Mouse (Mus musculus) forebrain, postnatal 0 days (tissue): ENCODE data around the gene Ggt7. TPM values are rescaled to one million over a fixed set of nuclear protein-coding genes. Genes with fewer than 3 reads are reported as not detected.
"Not testable (repeated sequence)": the region's sequence is repeated elsewhere in the genome, so short reads cannot be mapped to it uniquely, and the experiment has no call there.

Source experiments
- ATAC-seq: fragments of 200-750 bp; cut with Nextera tagmentation; 2 replicates; pipeline ENCODE4 v1.8.0; 2017; ENCODE audit warnings: mild to moderate bottlenecking, moderate library complexity
- DNase-seq: peaks from one replicate; pipeline ENCODE4 v3.0.0-alpha.2; 2015
- H3K27ac ChIP-seq: fragments of 300-500 bp; sonication (generic); 2 replicates; pipeline ENCODE4 v1.5.1; 2014; ENCODE audit warnings: low read depth, mild to moderate bottlenecking, antibody characterized with exemption, low read length, moderate library complexity, mixed read lengths
- H3K27me3 ChIP-seq: fragments of 300-500 bp; sonication (generic); 2 replicates; pipeline ENCODE4 v1.6.1; 2014; ENCODE audit warnings: mild to moderate bottlenecking, low read length, mixed read lengths; ENCODE audit not compliant: insufficient read depth
- H3K36me3 ChIP-seq: fragments of 300-500 bp; sonication (generic); 2 replicates; pipeline ENCODE4 v1.6.1; 2014; ENCODE audit warnings: mild to moderate bottlenecking, moderate library complexity; ENCODE audit not compliant: insufficient read depth
- H3K4me1 ChIP-seq: fragments of 300-500 bp; sonication (generic); 2 replicates; pipeline ENCODE4 v1.6.1; 2014; ENCODE audit warnings: antibody characterized with exemption; ENCODE audit not compliant: insufficient read depth
- H3K4me2 ChIP-seq: fragments of 300-500 bp; sonication (generic); 2 replicates; pipeline ENCODE4 v1.6.1; 2014; ENCODE audit warnings: low read depth, mild to moderate bottlenecking, moderate library complexity
- H3K4me3 ChIP-seq: fragments of 300-500 bp; sonication (generic); 2 replicates; pipeline ENCODE4 v1.5.1; 2014; ENCODE audit warnings: low read depth, low read length, mixed read lengths
- H3K9ac ChIP-seq: fragments of 300-500 bp; sonication (generic); 2 replicates; pipeline ENCODE4 v1.6.1; 2014; ENCODE audit warnings: mild to moderate bottlenecking
- H3K9me3 ChIP-seq: fragments of 300-500 bp; sonication (generic); 2 replicates; pipeline ENCODE4 v1.6.1; 2016; ENCODE audit warnings: low read length
- CTCF ChIP-seq: sonication (generic); IDR thresholded peaks from 2 replicates; pipeline ENCODE4 v1.5.1; 2016; ENCODE audit warnings: antibody characterized with exemption, control low read depth, low read depth
- WGBS: fragments of 180-500 bp; shearing (Covaris S2); extraction: QIAGEN DNeasy Blood & Tissue Kit; methylation state at CpG from one replicate; pipeline ENCODE4 v1.1.7; 2014; 5-methylcytosine and 5-hydroxymethylcytosine counted together
- polyA plus RNA-seq: library from polyadenylated mRNA; unstranded; fragments of >200 nt; fragmentation: Nextera tagmentation; extraction: Ambion mirVana; gene quantifications from 2 replicates; pipeline ENCODE4 v1.2.1, GENCODE M21; 2015
- total RNA-seq: library from RNA; depleted of rRNA; stranded (reverse); fragments of >200 nt; gene quantifications from 2 replicates; pipeline ENCODE4 v1.2.3, GENCODE M21; 2014

Gene Ggt7
- total and polyA plus RNA-seq, 2 experiments from 2014 or later = 85.3 to 137 TPM

GRCm38 (mm10) chr2:155546955-155547354, 28.9 kb upstream of the Ggt7 start:
- Histone ChIP-seq H3K9me3 (no peaks in the 10 kb centered on the region), H3K4me1 (no peaks in the 10 kb centered on the region), H3K9ac (no peak overlapping the region), H3K27me3 (no peaks in the 10 kb centered on the region), H3K36me3 (no peaks in the 10 kb centered on the region; the same call in 1 of the 2 replicates), H3K4me3 (no peak overlapping the region), H3K27ac (no peak overlapping the region), H3K4me2 (no peak overlapping the region)
- DNase-seq (no peak), ATAC-seq (no peak)
- no peak for TF ChIP-seq CTCF
- 76% methylated on average over 1 of the region's 1 CpGs for WGBS

GRCm38 (mm10) chr2:155540822-155541458, 22.9 kb upstream of the Ggt7 start:
- Histone ChIP-seq H3K36me3 (no peaks in the 10 kb centered on the region), H3K27ac (no peak overlapping the region), H3K4me2 (no peak overlapping the region), H3K4me3 (no peak overlapping the region), H3K27me3 (no peaks in the 10 kb centered on the region), H3K9me3 (no peaks in the 10 kb centered on the region), H3K9ac (no peak overlapping the region), H3K4me1 (no peaks in the 10 kb centered on the region)
- TF ChIP-seq CTCF = no peak
- ATAC-seq (no peak), DNase-seq (no peak)
- WGBS = 51% methylated on average over 6 of the region's 6 CpGs

GRCm38 (mm10) chr2:155539696-155540095, 21.7 kb upstream of the Ggt7 start:
- ATAC-seq = no peak

GRCm38 (mm10) chr2:155538463-155539057, 20.5 kb upstream of the Ggt7 start:
- not testable (repeated sequence) for H3K4me3 ChIP-seq, H3K9ac ChIP-seq, H3K4me1 ChIP-seq, H3K36me3 ChIP-seq, ATAC-seq, DNase-seq, H3K4me2 ChIP-seq, H3K9me3 ChIP-seq, H3K27me3 ChIP-seq, H3K27ac ChIP-seq
- 86% methylated on average over 14 of the region's 19 CpGs for WGBS

More at GRCm38 (mm10) chr2:155539696-155540095, 21.7 kb upstream of the Ggt7 start:
- no peaks in the 10 kb centered on the region for H3K27me3 ChIP-seq
- H3K4me3 ChIP-seq = no peak overlapping the region
- DNase-seq = no peak
- TF ChIP-seq CTCF = no peak
- H3K27ac ChIP-seq = no peak overlapping the region
- no peaks in the 10 kb centered on the region for H3K4me1 ChIP-seq
- no peaks in the 10 kb centered on the region for H3K36me3 ChIP-seq
- no peak overlapping the region for H3K4me2 ChIP-seq
- no peaks in the 10 kb centered on the region for H3K9me3 ChIP-seq
- no peak overlapping the region for H3K9ac ChIP-seq

GRCm38 (mm10) chr2:155537761-155538462, 19.9 kb upstream of the Ggt7 start:
- Histone ChIP-seq H3K4me1 (no peaks in the 10 kb centered on the region), H3K27me3 (no peaks in the 10 kb centered on the region), H3K4me2 (no peak overlapping the region), H3K27ac (no peak overlapping the region), H3K4me3 (no peak overlapping the region), H3K36me3 (no peaks in the 10 kb centered on the region), H3K9me3 (no peaks in the 10 kb centered on the region), H3K9ac (no peak overlapping the region)
- DNase-seq (no peak), ATAC-seq (no peak)
- WGBS = 81% methylated on average over 5 of the region's 5 CpGs
- TF ChIP-seq CTCF = no peak

- Histone ChIP-seq H3K9ac (no peak overlapping the region), H3K4me3 (no peak overlapping the region), H3K9me3 (no peaks in the 10 kb centered on the region), H3K36me3 (no peaks in the 10 kb centered on the region), H3K27me3 (no peaks in the 10 kb centered on the region), H3K4me2 (no peak overlapping the region), H3K4me1 (no peaks in the 10 kb centered on the region), H3K27ac (no peak overlapping the region)
- no peak for TF ChIP-seq CTCF
- ATAC-seq (no peak), DNase-seq (no peak)
These were observed 18.3 kb upstream of the Ggt7 start for GRCm38 (mm10) chr2:155536292-155536691.

GRCm38 (mm10) chr2:155527367-155527766, 9.3 kb upstream of the Ggt7 start:
- WGBS = 88% methylated on average over 5 of the region's 5 CpGs

More at GRCm38 (mm10) chr2:155527367-155527766, 9.3 kb upstream of the Ggt7 start:
- no peak overlapping the region for H3K9ac ChIP-seq
- ATAC-seq = no peak
- no peaks in the 10 kb centered on the region for H3K4me1 ChIP-seq
- DNase-seq = no peak
- H3K27me3 ChIP-seq = no peaks in the 10 kb centered on the region
- TF ChIP-seq CTCF = no peak
- H3K27ac ChIP-seq = no peak overlapping the region
- H3K4me2 ChIP-seq = no peak overlapping the region
- no peaks in the 10 kb centered on the region for H3K9me3 ChIP-seq
- no peak overlapping the region for H3K4me3 ChIP-seq
- H3K36me3 ChIP-seq = no peaks in the 10 kb centered on the region
